Mouse (Mus musculus) neural tube, embryonic 14.5 days (tissue): ENCODE data around the gene Srpr. TPM values are rescaled to one million over a fixed set of nuclear protein-coding genes. Genes with fewer than 3 reads are reported as not detected.

ENCODE experiments used
- ATAC-seq: fragments of 200-750 bp; cut with Nextera tagmentation; 2 replicates; pipeline ENCODE4 v1.8.0; 2017; ENCODE audit warnings: low read depth, mild to moderate bottlenecking, moderate TSS enrichment, moderate library complexity
- H3K27ac ChIP-seq: fragments of 300-500 bp; sonication (generic); 2 replicates; pipeline ENCODE4 v1.5.1; 2014; ENCODE audit warnings: low read depth, mild to moderate bottlenecking, control low read depth, low read length, moderate library complexity, mixed read lengths
- H3K27me3 ChIP-seq: fragments of 300-500 bp; sonication (generic); 2 replicates; pipeline ENCODE4 v1.6.1; 2014; ENCODE audit warnings: low read length; ENCODE audit not compliant: control insufficient read depth, insufficient read depth
- H3K36me3 ChIP-seq: fragments of 300-500 bp; sonication (generic); 2 replicates; pipeline ENCODE4 v1.6.1; 2014; ENCODE audit warnings: low read length, mixed read lengths; ENCODE audit not compliant: control insufficient read depth, insufficient read depth
- H3K4me1 ChIP-seq: fragments of 300-500 bp; sonication (generic); 2 replicates; pipeline ENCODE4 v1.6.1; 2014; ENCODE audit warnings: low read length; ENCODE audit not compliant: control insufficient read depth, insufficient read depth
- H3K4me2 ChIP-seq: fragments of 300-500 bp; sonication (generic); 2 replicates; pipeline ENCODE4 v1.6.1; 2014; ENCODE audit warnings: mild to moderate bottlenecking, low read depth, low read length, control low read depth
- H3K4me3 ChIP-seq: fragments of 300-500 bp; sonication (generic); 2 replicates; pipeline ENCODE4 v1.5.1; 2014; ENCODE audit warnings: low read depth, low read length, control low read depth, mixed read lengths
- H3K9ac ChIP-seq: fragments of 300-500 bp; sonication (generic); replicated peaks from 2 replicates; pipeline ENCODE4 v1.6.1; 2014; ENCODE audit warnings: low read depth, mild to moderate bottlenecking, control low read depth, low read length, mixed read lengths
- H3K9me3 ChIP-seq: fragments of 300-500 bp; sonication (generic); 2 replicates; pipeline ENCODE4 v1.6.1; 2016; ENCODE audit warnings: low read length; ENCODE audit not compliant: control insufficient read depth
- WGBS: fragments of 180-500 bp; shearing (Covaris S2); extraction: QIAGEN DNeasy Blood & Tissue Kit; methylation state at CpG from one replicate; pipeline ENCODE4 v1.1.7; 2014; 5-methylcytosine and 5-hydroxymethylcytosine counted together
- polyA plus RNA-seq: library from polyadenylated mRNA; unstranded; fragments of >200 nt; fragmentation: Nextera tagmentation; extraction: Ambion mirVana; gene quantifications from 2 replicates; pipeline ENCODE4 v1.2.1, GENCODE M21; 2014

Gene Srpr
- polyA plus RNA-seq, 1 experiment from 2014 or later = 64.9 TPM

DNA sequence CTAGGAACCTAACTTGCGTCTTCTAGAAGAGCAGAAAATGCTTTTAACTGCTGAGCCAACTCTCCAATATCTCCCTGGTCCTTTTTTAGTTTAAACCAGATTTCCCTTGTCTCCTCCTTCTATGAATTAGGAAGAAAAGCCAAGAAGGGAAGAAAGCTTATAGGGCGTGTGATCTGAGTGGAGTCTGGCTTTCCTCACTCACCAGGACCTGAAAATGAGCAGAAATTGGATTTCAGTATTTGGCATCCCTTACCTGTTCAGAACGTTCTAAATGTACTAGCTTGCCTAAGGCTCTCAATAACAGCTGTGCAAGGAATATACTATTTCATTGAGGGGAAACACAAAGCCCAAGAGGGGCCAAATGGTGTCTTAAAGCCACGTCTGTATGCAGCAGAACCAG is 84.4 kb downstream of the Srpr start:
- H3K4me3 ChIP-seq = no peak overlapping the region
- no peak for ATAC-seq
- H3K9me3 ChIP-seq = no peaks in the 10 kb centered on the region
- no peak overlapping the region for H3K4me2 ChIP-seq
- no peaks in the 10 kb centered on the region for H3K36me3 ChIP-seq
- H3K9ac ChIP-seq = no peak overlapping the region
- no peak overlapping the region for H3K27ac ChIP-seq
- no peaks in the 10 kb centered on the region for H3K4me1 ChIP-seq
- H3K27me3 ChIP-seq = peaks cover 2% of the 10 kb centered on the region
- 88% methylated on average over 4 of the region's 4 CpGs for WGBS

DNA sequence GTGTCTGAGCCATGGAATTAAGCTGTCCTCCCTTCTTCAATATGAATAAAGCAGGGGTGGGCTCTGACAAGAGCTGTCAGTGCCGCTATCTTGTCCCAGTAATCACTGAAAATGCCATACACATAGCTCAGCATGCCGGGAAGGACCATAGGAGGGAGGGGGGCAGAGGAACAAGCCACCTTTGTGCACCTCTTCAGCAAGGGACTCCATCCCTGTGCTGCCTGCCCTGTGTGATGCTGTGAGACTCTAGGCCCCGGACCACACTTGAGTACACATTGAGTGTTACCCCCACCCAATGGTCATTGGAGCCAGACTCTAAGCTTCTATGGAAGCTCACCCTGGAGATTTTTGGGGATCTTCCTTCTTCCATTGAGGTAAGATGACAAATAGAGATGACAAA is 86.4 kb downstream of the Srpr start:
- no peak overlapping the region for H3K4me2 ChIP-seq
- no peaks in the 10 kb centered on the region for H3K36me3 ChIP-seq
- no peaks in the 10 kb centered on the region for H3K4me1 ChIP-seq
- H3K9me3 ChIP-seq = no peaks in the 10 kb centered on the region
- WGBS = 88% methylated on average over 3 of the region's 3 CpGs
- H3K9ac ChIP-seq = no peak overlapping the region
- no peak for ATAC-seq
- peaks cover 2% of the 10 kb centered on the region for H3K27me3 ChIP-seq
- no peak overlapping the region for H3K4me3 ChIP-seq
- no peak overlapping the region for H3K27ac ChIP-seq

DNA sequence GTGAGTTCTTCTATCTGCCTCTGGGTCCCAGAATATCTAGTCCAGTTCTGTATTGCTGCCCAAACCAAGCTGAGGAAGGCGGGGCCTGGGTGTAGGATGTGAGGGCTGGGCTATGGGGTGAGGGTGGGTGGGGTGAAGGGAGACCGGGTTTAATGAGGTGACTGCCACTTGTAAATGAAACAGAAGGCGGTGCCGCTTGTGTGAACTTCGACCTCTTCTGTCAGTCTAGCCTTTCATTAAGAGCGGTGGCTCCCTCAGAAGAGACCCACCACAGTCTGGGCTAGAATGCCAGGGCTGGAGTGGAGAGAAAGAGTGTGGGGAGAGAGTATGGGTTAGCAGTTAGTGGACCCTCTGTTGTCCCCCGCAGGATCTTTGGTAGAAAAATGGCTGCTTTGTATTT is 90.0 kb downstream of the Srpr start:
- Histone ChIP-seq H3K27ac (no peak overlapping the region), H3K36me3 (no peaks in the 10 kb centered on the region), H3K4me1 (no peaks in the 10 kb centered on the region), H3K27me3 (peaks cover 6% of the 10 kb centered on the region), H3K4me2 (no peak overlapping the region), H3K9ac (no peak overlapping the region), H3K4me3 (no peak overlapping the region), H3K9me3 (no peaks in the 10 kb centered on the region)
- no peak for ATAC-seq
- 20% methylated on average over 7 of the region's 7 CpGs for WGBS

DNA sequence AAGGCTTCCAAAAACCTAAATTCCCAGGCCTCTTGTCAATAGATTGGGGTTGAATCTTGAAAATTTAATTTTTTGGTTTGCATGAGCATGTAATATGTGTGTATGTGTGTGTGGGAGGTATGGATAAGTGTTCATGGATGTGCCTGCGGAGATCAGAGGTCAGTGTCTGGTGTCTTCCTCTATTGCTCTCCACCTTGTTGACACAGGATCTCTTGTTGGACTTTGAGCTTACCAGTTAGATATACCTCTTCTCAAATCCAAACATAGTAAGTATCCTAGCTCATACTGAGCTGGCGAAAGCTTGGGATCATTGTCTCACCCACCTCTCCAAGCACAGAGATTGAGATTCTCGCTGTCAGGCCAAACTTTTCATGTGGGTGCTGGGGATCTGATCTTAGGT is 90.4 kb downstream of the Srpr start:
- Histone ChIP-seq H3K9ac (no peak overlapping the region), H3K36me3 (no peaks in the 10 kb centered on the region), H3K4me2 (no peak overlapping the region), H3K9me3 (no peaks in the 10 kb centered on the region), H3K27ac (no peak overlapping the region), H3K4me3 (no peak overlapping the region), H3K4me1 (no peaks in the 10 kb centered on the region), H3K27me3 (peaks cover 6% of the 10 kb centered on the region)
- ATAC-seq = no peak
- 97% methylated on average over 3 of the region's 3 CpGs for WGBS

DNA sequence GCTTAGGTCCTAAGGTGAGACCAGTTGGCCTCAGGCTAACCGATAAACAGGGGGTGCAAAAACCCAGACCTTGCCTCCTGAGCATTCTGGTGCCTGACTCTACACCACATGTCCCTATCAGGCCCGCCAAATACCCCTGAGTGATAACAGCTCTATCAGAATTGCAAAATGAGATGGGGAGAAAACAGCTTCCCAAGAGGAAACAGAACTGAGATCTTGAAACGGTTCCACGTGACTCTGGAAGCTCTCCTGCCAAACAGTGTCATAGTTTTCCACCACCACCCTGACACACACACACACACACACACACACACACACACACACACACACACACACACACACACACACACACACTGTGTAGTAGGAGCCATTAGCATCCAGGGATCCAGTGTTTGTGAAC is 90.9 kb downstream of the Srpr start:
- WGBS = 91% methylated on average over 4 of the region's 4 CpGs
- Histone ChIP-seq H3K27me3 (peaks cover 6% of the 10 kb centered on the region), H3K4me2 (no peak overlapping the region), H3K9me3 (no peaks in the 10 kb centered on the region), H3K9ac (no peak overlapping the region), H3K4me1 (no peaks in the 10 kb centered on the region), H3K27ac (no peak overlapping the region), H3K36me3 (no peaks in the 10 kb centered on the region), H3K4me3 (no peak overlapping the region)
- no peak for ATAC-seq

DNA sequence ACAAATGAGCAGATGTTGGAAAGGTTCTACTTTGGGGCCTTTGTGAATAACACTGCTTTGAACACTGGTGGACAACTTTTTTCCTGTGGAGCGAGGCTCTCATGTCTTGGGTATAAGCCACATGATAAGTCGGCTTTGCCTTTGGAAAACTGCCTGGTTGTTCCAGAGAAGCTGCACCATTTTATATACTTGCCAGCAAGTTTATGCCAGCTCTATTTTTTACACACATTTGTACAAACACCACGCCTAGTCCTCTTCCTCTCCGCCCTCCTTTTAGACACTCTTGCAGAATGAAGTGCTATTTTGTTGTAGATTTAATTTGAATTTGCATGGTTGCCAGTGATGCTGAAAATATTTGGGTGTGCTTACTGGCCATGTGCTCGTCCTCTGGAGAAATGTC is 93.5 kb downstream of the Srpr start:
- no peak for ATAC-seq
- H3K4me2 ChIP-seq = no peak overlapping the region
- WGBS = 81% methylated on average over 5 of the region's 5 CpGs
- peaks cover 4% of the 10 kb centered on the region; the same call in 1 of the 2 replicates for H3K27me3 ChIP-seq
- no peaks in the 10 kb centered on the region for H3K36me3 ChIP-seq
- H3K4me1 ChIP-seq = no peaks in the 10 kb centered on the region
- no peak overlapping the region for H3K27ac ChIP-seq
- no peak overlapping the region for H3K9ac ChIP-seq
- H3K4me3 ChIP-seq = no peak overlapping the region
- no peaks in the 10 kb centered on the region for H3K9me3 ChIP-seq

Other genes with a start within 250 kb of the Srpr start
- gene St3gal4, start 80.9 kb upstream of the Srpr start, polyA plus RNA-seq = 8.9 and 10.6 TPM in 2 replicates
- gene Dcps, start 24.1 kb upstream of the Srpr start, polyA plus RNA-seq = 61.8 and 66.1 TPM in 2 replicates
- gene Tirap, start 116 bp downstream of the Srpr start, polyA plus RNA-seq = 3.8 and 5.1 TPM in 2 replicates
- 39.3 and 44.2 TPM in 2 replicates for gene Foxred1, start 10.9 kb downstream of the Srpr start, polyA plus RNA-seq
- gene Fam118b, start 67.6 kb downstream of the Srpr start, polyA plus RNA-seq = 55.1 and 60.6 TPM in 2 replicates
- gene Rpusd4, start 67.7 kb downstream of the Srpr start, polyA plus RNA-seq = 15.8 and 19.0 TPM in 2 replicates
- 3.4 and 4.6 TPM in 2 replicates for gene Cdon, start 221.0 kb downstream of the Srpr start, polyA plus RNA-seq